Mouse (Mus musculus) thymus, postnatal 10 days (tissue): ENCODE data around the gene Fgd2.
"Not testable (repeated sequence)": the region's sequence is repeated elsewhere in the genome, so short reads cannot be mapped to it uniquely, and the experiment has no call there.

Experiments
- DNase-seq, 2 experiments: peaks; one replicate each; pipeline ENCODE4 v3.0.0; 2021; ENCODE audit warnings: low spot score in 2 of 2

Gene Fgd2

GRCm38 (mm10) chr17:29361982-29362691 lies 1.4 kb downstream of the Fgd2 start:
- peak in 1 of 2 experiments; percentile 55 for DNase-seq

DNA sequence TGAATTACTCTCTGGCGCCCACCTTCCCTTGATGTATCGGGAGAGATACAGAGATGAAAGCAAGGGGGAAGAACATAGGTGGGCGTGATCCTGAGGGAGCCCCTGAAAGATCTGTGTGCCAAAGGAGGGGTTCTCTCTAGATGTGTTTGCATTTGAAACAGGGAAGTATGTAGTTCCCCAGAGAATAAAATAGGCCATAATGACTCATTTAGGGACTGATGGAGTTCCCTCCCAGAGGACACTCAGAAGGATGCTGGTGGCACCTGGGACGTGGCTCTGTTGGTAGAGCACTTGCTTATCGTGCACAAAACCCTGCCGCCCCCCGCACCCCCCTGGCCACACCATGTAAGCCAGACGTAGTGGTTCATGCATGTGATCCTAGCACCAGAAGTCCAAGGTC lies 2.4 kb downstream of the Fgd2 start:
- DNase-seq: no peak

DNA sequence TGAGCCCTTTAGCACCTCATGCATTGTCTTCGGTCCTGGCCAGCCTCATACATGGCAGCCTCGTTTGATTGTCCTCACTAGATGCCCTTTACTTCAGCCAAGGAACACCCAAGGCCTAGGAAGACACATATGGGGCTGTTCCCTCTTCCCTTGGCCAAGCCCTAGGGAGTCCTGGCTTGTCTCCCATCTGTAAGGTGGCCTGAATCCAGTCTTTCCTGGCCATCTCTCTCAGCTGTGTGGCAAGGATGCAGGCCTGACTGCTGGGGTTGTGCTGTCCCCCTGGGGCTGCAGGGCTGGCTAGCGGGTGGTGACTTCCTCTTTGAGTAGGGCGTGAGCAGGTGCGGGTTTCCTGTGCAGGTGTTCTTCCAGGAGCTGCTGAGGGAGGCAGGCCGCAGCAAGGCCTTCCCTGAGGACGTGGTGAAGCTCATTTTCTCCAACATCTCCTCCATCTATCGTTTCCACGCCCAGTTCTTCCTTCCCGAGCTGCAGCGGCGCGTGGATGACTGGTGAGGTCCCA lies 4.4 kb downstream of the Fgd2 start:
- DNase-seq: no peak

- no peak for DNase-seq
Observed at GRCm38 (mm10) chr17:29368726-29369125, 8.0 kb downstream of the Fgd2 start.

GRCm38 (mm10) chr17:29370984-29371723 lies 10.4 kb downstream of the Fgd2 start:
- peak; percentile 83 to 95 for DNase-seq

DNA sequence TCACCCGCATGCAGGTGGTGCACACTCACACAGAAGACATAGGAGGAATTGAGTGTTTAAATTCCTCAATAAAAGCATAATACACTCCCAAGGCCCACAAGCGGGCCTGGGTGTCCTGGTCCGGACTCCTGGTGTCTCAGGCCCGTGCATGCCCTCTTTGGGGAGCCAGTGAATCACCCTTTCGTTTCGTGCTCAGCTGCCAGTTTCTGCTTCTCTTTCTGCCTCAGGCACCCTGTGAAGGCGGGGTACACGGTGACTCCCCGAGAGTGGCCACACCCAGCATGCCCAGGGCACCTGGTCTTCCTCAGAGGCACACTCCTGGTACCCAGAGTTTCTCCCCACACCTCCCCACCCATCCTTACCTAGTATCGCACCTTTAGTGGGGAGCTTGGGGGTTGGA lies 15.2 kb downstream of the Fgd2 start:
- no peak for DNase-seq

- no peak for DNase-seq
Observed at GRCm38 (mm10) chr17:29378056-29378455, 17.3 kb downstream of the Fgd2 start.

- no peak for DNase-seq
Observed at GRCm38 (mm10) chr17:29380241-29380640, 19.5 kb downstream of the Fgd2 start.

DNA sequence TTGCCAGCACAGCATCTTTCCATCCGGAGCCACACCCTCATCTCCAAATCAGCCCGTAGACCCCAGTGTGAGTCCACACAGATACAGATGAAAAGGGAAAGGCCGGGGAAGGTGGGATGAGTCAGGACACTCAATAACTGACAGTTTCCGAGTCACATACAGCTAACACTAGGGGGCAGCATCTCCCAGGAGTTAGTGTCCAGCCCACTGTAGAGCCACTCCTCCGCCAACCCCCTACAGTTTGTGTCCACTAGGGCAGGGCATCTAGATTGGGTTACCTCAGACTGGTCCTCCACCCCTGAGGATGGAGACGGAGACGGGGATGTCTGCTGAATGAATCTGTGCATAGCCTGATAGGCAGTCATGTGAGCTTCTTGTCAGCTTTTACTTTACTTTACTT lies 20.8 kb downstream of the Fgd2 start:
- DNase-seq: peak; percentile 23 to 76

DNA sequence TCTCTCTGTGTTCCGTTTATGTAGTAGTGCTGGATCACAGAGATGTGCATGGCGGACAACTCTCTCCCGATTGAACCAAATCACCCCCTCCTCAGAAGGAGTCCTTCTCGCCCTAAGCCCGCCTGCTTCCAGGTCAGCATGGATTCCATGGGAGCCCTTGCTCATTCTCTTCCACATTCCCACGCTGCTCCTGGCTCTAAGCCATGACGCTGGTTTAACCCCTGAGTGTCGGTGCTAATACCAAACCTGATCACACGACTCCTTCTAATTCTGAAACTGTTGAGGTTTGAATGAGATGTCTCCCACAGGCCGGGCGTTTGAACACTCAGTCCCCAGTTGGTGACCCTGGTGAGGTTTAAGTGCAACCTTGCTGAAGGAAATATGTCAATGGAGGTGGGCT lies 21.7 kb downstream of the Fgd2 start:
- DNase-seq: no peak

DNA sequence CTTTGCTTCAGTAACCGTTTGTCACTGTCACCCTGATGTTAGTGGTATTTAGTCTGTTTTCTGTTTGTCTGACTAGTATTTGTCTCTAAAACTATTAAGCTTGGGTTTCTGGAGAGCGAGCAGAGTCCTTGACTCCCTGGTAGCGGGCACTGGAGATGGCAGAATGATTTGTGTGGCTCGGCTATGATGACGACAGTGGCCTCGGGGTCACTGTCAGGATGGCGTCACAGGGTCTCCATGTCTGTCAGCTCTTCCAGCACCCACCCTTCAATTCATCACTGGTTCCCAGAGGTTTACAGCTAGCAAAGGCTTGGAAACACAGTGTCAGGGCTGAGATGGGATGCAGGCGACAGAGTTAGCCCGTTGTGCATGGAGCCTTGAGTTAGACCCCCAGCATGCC lies 23.2 kb downstream of the Fgd2 start:
- no peak for DNase-seq

- no peak for DNase-seq
Observed at GRCm38 (mm10) chr17:29384850-29385438, 24.2 kb downstream of the Fgd2 start.

- no peak for DNase-seq
Observed at GRCm38 (mm10) chr17:29385746-29386145, 25.0 kb downstream of the Fgd2 start.

DNA sequence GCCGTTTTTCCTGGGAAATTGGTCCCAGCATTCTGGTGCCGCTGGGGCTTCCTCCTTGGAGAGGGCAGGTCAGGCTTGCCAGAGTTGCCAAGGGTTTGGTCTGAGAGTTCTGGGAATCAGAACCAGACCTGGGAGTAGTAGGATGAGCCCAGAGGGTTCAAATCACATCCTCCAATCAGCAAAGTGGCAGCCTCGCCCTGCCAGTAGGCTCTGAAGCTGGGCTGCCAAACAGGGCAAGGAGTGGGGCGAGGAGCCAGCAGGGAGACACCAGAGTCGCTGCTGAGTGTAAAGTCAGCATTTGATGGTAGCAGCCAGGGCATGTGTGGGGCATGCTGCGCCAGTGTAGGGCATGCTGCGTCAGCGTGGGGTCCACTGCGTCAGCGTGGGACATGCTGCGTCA lies 28.3 kb downstream of the Fgd2 start:
- DNase-seq: no peak

DNA sequence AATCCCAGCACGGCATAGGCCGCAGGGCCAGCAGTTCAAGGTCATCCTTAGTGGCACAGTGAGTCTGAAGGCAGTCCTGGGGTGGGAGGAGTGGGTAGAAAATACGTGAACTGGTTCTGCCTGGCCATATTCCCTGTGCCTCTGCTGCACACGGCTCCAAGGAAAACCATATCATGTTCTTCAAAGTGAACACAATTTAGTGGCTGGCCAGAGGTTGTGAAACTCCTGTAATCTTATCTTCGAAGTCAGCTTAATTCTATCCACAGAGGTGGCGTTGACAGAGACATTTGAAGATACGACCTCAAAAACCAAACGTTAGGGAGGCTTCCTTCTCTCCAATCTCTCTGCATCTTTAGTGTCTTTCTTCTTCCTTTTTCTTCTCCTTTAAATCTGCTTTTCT lies 30.6 kb downstream of the Fgd2 start:
- DNase-seq: no peak

DNA sequence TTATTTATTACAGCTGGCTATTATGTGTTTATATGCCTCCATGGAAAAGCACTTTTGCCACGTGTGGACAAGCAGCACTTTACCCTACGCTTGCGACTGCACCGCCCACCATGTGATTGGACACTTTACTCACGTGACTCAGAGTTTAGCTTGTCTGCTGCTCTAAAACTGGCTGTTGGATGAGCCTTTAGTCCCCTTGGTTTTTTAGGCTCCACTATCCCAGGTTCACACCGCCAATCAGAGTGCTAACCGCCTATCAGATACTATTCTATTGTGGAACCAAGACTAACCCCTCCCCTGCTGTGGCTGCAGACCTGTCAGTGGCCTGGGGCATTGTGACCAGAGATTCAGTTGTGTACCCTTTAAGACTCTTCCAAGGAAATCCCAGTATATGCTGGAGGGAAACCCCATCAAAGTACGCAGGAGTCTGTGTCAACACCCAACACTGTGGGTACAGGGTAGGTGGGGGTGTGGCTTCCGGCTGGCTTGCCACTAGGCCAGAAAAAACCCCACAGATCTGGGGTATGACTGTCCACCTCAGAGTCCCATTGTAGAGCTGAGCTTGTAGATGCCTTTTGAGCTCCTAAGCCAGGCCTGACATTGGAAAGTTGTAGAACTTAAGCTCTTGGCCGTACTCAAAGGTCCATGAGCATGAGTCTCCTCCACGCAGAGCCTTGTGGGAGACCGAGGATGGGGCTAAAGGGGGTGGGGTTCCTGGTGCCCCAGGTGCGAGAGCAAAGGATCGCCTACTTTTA lies 32.8 kb downstream of the Fgd2 start:
- peak; percentile 18 to 29 for DNase-seq

DNA sequence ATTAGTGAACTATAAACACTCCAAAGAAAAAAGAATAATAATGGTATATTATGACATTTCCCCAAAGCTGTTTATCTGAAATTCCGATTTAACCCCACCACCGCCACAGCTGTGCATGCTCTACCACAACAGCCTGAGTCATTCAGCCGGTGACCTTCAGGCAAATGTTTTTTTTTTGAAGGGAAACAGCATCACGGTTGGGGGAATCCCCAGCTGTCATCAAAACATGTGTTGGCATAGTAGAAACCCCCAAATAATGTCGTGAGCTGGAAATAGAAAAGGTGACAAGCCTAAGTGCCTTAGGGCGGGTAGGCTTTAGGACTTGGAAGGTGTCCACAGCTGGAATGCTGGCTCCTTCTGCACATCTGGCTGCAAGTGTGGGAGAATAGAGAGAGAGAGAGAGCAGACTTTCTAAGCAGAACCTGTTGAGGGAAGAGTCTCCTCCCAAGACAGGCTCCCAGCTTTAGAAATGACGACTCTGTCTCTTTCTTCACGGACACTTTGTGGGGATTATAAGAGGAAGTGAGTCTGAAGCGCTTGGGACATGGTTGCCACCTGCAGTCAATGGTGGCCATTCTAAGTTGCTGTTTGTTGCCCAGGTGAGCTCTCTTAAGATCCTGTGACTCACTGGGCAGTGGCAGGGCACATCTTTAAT lies 33.5 kb downstream of the Fgd2 start:
- peak; percentile 27 to 47 for DNase-seq

DNA sequence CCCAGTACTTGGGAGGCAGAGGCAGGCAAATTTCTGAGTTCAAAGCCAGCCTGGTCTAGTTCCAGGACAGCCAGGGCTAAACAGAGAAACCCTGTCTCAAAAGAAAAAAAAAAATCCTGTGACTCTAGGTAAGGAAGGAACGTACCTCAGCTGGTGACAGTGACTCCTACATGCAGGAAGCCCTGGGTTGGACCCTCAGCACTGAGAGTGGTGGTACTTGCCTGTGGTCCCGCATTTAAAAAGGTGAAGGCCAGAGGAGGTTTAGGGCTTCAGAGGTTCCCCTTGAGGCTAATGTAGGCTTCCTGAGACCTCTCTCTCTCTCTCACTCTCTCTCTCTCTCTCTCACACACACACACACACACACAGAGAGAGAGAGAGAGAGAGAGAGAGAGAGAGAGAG lies 34.0 kb downstream of the Fgd2 start:
- not testable (repeated sequence) for DNase-seq

- peak; percentile 23 to 29 for DNase-seq
Observed at GRCm38 (mm10) chr17:29395381-29395780, 34.7 kb downstream of the Fgd2 start.

- DNase-seq: no peak
Observed at GRCm38 (mm10) chr17:29396056-29396799, 35.5 kb downstream of the Fgd2 start.

DNA sequence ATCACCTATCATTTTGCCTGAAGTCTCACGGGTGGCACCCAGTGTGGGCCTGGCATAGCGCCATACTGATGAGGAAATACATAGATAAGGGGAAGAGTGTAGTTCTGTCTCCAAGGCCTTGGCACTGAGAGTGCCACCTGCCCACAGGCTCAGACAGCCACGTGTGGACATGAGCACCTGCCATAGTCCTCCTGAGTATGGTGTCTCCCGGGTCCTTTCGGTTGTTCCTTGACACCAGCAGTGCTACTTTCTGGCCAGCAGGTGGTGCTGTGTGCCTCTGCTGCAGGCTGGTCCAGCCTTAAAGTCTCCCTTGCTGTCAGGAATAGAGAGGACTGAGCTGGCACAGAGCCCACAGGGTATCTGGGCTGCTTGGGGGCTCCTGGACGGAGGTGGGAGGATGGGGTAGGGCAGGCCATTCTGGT lies 36.1 kb downstream of the Fgd2 start:
- DNase-seq: peak; percentile 63 to 82
